Mouse (Mus musculus) kidney, postnatal 14 days (tissue): ENCODE results near the gene 0610010K14Rik.

Experiments
- DNase-seq: peaks from one replicate; pipeline ENCODE4 v3.0.0; 2022; ENCODE audit warnings: mixed read lengths

0610010K14Rik gene

DNA sequence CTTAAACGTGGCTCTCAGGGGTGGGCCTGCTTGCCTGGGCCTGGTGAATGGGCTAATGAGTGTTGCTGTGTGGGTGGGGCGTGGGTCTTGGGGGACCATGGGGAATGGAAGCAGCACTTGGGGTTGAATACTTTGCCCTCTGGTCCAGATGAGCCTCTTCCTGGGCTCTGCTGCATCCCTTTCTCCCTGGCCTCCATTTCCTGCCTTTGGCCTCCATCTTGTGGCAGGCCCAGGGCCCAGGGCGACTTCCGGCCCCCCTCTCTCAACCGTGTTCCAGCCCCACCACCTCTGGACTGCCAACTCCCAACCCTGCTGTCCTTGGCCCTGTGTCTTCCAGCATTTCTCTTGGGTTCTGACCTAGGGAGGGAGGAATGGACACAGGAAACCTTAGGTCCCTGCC is 3.7 kb downstream of the 0610010K14Rik start:
- peak; percentile 46 for DNase-seq

DNA sequence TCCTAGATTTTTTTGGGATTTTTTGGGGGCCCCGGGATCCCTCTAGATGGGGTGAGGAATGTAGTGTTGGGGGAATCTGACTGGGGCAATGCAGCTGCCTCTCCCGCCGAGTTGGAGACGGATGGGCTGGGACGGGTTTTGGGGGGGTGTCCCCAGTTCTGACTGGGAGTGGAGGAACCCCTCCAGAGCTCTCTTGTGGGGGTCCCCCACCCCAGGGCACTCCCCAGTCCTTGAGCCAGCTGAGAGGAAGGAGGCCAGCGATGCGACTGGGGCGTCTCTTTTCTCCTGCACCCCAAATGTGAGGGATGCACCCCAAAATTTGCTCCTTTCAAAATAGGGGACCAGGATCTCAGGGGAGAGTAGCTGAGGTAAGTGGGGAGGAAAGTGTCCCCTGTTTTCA is 4.7 kb downstream of the 0610010K14Rik start:
- DNase-seq, result no peak

GRCm38 (mm10) chr11:70232546-70232945 is 5.2 kb downstream of the 0610010K14Rik start:
- DNase-seq, result peak; percentile 66

GRCm38 (mm10) chr11:70230239-70230727 is 7.4 kb downstream of the 0610010K14Rik start:
- peak; percentile 90 for DNase-seq

GRCm38 (mm10) chr11:70229260-70230010 is 8.3 kb downstream of the 0610010K14Rik start, which contains the start of gene Bcl6b:
Gene Bcl6b (minus strand): TSS chr11:70229798.
- DNase-seq, result peak; percentile 69

GRCm38 (mm10) chr11:70228828-70229227 is 8.9 kb downstream of the 0610010K14Rik start:
- peak; percentile 91 for DNase-seq

- no peak for DNase-seq
These were observed 10.0 kb downstream of the 0610010K14Rik start for GRCm38 (mm10) chr11:70227661-70228245.

GRCm38 (mm10) chr11:70227126-70227525 is 10.6 kb downstream of the 0610010K14Rik start:
- no peak for DNase-seq

DNA sequence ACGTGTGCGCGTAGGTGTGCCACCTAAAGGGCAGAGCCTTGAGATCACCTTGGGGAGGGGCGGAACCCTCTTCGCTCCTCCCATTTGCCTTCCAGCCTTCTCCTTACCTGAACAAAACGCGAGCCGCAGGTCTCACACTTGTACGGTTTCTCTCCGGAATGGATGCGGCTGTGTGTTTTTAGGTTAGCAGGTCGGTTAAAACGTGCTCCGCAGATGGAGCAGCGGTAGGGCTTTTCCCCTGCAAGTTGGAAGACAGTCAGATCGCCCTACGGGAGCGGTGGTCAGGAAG is 11.2 kb downstream of the 0610010K14Rik start:
- DNase-seq, result peak; percentile 55

- peak; percentile 17 for DNase-seq
These were observed 11.7 kb downstream of the 0610010K14Rik start for GRCm38 (mm10) chr11:70225798-70226601.

DNA sequence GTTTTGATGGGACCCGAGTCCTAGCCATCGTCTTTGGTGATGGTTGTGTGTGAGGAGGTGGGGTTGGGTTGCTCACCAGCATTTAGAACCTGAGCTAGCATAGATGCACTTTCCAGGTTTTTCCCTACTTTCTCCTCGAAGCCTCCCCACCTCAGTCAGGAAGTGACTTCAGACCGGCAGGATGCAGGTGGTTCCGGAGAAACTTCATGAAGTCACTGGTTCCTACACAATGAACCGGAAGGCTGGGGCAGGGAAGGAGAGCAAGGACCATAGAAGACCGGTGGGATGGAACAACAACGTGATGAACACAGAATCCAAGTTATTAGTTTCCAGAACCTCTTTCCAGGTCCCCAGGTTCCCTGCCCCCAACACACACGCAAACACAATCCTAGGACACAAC is 14.0 kb downstream of the 0610010K14Rik start:
- DNase-seq, result peak; percentile 74

- DNase-seq, result peak; percentile 70
These were observed 15.9 kb downstream of the 0610010K14Rik start for GRCm38 (mm10) chr11:70221603-70222500.

GRCm38 (mm10) chr11:70220731-70221602 is 16.7 kb downstream of the 0610010K14Rik start, which contains the start of gene Slc16a13:
Gene Slc16a13 (minus strand): TSS chr11:70221064.
- DNase-seq, result peak; percentile 98

DNA sequence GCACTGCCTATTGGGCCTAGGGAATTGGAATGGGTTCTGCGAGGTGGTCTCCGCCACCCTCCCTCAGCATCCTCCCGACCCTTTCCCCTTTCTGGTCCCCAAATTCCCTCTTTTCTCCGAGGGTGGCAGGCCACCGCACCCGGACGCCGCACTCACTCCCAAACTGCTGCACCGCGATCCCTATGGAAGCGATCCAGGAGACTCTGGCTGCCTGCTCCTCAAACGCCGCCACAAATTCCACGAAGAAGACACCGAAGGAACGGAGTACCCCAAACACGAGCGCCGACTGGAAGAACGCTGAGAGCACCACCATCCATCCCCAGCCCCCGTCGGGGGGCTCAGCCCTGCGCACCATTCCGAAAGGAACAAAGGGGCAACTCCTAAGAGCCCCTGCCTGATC is 17.4 kb downstream of the 0610010K14Rik start:
- DNase-seq, result no peak

GRCm38 (mm10) chr11:70219873-70220272 is 17.8 kb downstream of the 0610010K14Rik start:
- no peak for DNase-seq

- DNase-seq, result peak; percentile 44
These were observed 18.8 kb downstream of the 0610010K14Rik start for GRCm38 (mm10) chr11:70218741-70219470.

GRCm38 (mm10) chr11:70218039-70218438 is 19.7 kb downstream of the 0610010K14Rik start:
- peak; percentile 78 for DNase-seq

DNA sequence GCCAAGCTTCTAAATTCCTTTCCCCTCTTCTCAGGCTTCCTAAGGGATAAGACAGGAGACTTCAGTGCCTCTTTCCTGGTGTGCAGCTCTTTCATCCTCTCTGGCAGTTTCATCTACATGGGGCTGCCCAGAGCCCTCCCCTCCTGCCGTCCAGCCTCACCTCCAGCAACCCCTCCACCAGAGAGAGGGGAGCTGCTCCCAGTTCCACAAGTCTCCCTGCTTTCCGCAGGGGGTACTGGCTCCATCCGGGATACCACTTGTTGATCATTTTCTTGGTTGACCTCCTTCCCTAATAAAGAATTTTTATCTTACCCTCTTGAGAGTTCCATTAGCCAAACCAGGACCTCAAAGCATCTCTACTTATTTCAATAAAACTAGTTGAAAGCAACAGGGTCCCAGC is 21.6 kb downstream of the 0610010K14Rik start:
- DNase-seq, result no peak

- DNase-seq, result peak; percentile 53
These were observed 22.4 kb downstream of the 0610010K14Rik start for GRCm38 (mm10) chr11:70215301-70215700.

- DNase-seq, result no peak
These were observed 22.9 kb downstream of the 0610010K14Rik start for GRCm38 (mm10) chr11:70214856-70215209.
